Mouse (Mus musculus): ENCODE measurements around the gene Msh4. TPM values are rescaled to one million over a fixed set of nuclear protein-coding genes. Genes with fewer than 3 reads are reported as not detected.

The Msh4 gene
- polyA plus RNA-seq, 1 experiment, result 0.09 TPM

DNA sequence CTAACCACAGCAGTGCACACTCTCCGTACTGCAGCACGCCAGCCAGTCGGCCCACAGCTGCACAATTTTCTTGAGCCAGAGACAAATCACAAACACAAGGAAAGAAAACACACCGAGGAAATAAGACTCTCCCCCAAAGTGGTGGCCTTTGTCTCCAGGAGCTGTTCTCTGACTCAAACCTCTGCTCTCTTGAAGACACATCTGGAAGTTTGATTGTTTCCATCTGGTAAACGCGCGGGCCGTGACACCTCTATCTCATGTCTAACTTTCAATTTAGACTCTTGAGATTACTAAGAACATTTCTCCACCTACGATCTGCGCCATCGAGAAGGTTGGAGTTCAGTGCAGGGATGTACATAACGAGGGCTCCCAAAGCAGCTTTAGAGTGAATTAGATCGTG, 97.5 kb downstream of the Msh4 start:
- DNase-seq (ENCODE audit: low read depth), result no peak

DNA sequence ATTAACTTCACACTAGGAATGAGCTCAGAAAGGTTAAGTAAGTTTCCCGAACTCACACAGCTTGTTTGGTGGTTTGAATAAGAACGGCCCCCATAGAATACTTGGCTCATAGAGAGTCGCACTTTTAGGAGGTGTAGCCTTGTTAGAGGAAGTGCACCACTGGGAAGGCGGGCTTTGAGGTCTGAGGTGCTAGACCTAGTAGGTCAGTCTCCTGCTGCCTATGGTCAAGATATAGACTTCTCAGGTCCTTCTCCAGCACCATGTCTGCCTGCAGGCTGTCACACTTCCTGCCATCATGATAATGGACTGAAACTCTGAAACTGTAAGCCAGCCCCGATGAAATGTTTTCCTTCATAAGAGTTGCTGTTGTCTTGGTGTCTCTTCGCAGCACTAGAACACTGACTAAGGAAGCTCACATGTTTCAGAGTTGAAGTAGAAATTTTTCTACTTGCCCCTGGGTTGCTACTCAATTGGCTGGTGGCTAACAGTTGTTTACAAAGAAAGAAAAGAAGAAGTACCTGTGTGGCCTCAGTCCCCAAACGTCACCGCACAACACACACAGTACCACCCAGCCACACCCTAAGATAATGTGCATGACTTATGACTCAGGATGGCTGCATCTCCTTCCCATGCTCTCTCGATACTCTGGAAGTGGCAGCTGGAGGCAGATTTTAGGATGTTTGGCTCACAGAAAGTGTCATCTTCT, 98.3 kb downstream of the Msh4 start:
- no peak for DNase-seq (ENCODE audit: low read depth)

Other genes starting within 250 kb of the Msh4 start
- 1.4 and 2.3 TPM in 2 replicates for gene St6galnac3, start 181.0 kb downstream of the Msh4 start, polyA plus RNA-seq (2012; rRNA removed)
- gene Asb17, start 61.9 kb downstream of the Msh4 start, polyA plus RNA-seq (2012; rRNA removed), result 0.20 and 0.52 TPM in 2 replicates
- 35.9 and 40.6 TPM in 2 replicates for gene Rabggtb, start 6.9 kb upstream of the Msh4 start, polyA plus RNA-seq (2012; rRNA removed)
- gene Acadm, start 38.5 kb upstream of the Msh4 start, polyA plus RNA-seq (2012; rRNA removed), result 98.2 and 101 TPM in 2 replicates
- gene Slc44a5, start 67.3 kb upstream of the Msh4 start, polyA plus RNA-seq (2012; rRNA removed), result 0.03 and 0.07 TPM in 2 replicates